Mouse (Mus musculus) urinary bladder, postnatal 4 days (tissue): ENCODE measurements around the gene Ppp4r3a.
"Not testable (repeated sequence)": the region's sequence is repeated elsewhere in the genome, so short reads cannot be mapped to it uniquely, and the experiment has no call there.

Experiments
- DNase-seq, 2 experiments: peaks; one replicate each; pipeline ENCODE4 v3.0.0; 2021 to 2022; ENCODE audit warnings: low spot score in 2 of 2

The Ppp4r3a gene

DNA sequence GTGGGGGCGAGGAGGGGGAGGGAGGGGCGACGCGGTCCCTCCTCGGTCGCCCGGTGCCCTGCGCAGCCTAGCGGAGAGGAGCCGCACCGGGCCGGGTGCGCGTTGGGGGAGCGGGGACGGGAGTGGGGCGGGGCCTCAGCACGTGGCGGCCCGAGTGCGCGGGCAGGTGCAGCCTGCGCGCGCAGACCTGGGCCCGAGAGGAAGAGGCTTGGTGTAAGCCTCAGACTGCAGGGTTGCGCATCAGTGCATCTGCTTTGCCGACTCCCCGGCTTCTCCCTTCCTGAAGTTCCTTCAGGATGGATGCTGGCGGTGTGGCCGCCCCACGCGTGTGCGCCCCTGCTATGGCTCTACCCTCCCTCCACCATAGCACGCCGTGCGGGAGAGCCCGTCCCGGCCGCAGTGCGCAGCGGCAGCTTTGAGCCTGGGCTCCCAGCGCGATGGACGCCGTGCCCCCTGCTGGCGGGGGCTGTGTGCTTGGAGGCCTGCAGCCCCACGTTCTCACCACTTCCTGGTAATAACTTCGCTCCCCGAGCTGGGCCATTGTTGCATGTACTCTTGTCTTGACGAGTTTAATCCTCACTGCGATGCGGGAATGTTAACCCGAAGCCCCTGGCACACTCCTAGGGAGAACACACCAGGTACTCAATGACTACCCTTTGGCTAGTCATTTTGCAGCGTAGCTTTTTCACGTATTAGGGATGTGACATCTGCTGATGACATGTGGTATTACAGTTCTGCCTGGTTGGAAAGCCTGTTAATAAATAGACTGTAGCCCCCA lies 54.4 kb downstream of the Ppp4r3a start, which contains the start of gene Ccdc88c:
TSS of gene Ccdc88c (minus strand) at position 103 of the 778 bp plus-strand sequence.
- peak; percentile 73 to 79 for DNase-seq

- no peak for DNase-seq
Measured at GRCm38 (mm10) chr12:101028247-101028953, 55.1 kb downstream of the Ppp4r3a start.

- DNase-seq = no peak
Measured at GRCm38 (mm10) chr12:101027451-101028246, 55.9 kb downstream of the Ppp4r3a start.

- no peak for DNase-seq
Measured at GRCm38 (mm10) chr12:101026946-101027345, 56.6 kb downstream of the Ppp4r3a start.

DNA sequence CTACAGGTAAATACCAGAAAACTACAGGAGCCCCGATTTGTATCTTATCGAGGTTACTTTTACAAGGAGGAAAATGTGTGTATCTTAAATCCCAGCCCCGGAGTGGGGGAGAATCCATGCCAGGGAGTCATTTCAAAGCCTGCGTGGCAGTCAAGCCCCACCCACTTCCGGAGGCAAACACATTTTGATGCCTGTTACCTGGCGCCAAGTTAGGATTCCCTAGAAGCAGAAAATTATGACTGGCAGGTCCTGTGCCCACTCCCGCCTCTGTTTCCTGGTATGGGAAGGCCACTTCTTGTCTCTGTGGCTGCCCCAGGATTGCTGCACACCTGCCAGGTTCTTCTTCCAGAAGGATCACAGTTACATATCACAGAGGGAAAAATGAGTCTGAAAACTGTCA lies 57.0 kb downstream of the Ppp4r3a start:
- DNase-seq = no peak

GRCm38 (mm10) chr12:101026025-101026424 lies 57.5 kb downstream of the Ppp4r3a start:
- DNase-seq = peak in 1 of 2 experiments; percentile 32

GRCm38 (mm10) chr12:101025379-101025778 lies 58.1 kb downstream of the Ppp4r3a start:
- peak in 1 of 2 experiments; percentile 55 for DNase-seq

DNA sequence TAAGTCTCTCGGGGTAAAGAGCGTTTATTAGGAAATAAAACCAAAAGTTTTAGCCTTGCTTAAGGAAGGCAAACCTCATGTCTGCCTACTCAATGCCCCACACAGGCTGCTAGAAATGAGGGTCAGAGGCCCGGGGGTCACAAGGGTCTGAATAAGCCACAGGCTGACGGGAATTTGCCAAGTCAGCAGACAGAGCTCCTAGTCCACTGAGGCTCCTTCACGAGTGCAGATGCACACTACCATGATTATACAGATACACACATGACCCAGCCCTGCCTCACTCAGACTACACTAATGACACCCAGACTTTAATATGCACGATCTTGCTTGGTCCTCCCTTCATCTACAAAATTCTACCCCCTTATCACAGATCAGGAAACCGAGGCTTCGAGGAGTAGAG lies 58.7 kb downstream of the Ppp4r3a start:
- peak in 1 of 2 experiments; percentile 33 for DNase-seq

DNA sequence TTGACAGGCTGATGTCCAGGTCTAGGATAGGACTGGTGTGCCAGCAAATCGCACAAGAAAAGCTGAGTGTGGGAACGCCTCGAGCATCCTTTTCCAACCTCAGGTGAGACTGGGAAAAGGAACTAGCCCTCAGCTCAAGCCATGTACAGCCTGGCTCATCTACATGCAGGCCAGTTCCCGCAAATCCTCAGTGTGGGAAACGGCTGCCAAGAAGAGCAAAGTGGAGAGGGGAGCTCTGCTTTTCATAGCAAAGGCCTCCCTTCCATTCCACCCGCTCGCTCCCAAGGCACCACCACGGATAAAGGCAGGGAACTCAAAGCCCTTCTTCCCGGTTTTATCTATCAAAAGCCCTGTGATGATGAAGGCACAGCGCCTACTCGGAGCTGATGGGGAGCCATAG lies 60.4 kb downstream of the Ppp4r3a start:
- DNase-seq = peak in 1 of 2 experiments; percentile 44

DNA sequence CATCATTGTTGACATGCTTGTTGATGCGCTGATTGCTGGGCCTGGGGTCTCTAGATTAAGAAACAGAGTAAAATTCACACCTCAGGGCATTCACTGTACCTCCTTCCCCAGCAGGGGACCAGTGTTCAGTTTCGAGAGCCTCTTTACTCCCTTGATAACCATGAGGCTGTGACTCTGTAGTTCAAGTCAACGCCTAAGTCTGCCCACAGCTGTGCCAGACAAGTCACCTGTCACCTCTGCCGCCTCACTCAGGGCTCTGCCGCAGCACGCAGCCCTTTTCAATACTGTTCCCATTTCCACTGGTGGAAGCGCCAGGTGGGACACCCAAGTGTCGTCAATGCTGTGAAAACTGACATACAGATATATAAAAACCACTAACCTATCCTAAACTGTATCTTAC lies 61.1 kb downstream of the Ppp4r3a start:
- DNase-seq = no peak

GRCm38 (mm10) chr12:101021484-101022226 lies 61.8 kb downstream of the Ppp4r3a start:
- DNase-seq = no peak

DNA sequence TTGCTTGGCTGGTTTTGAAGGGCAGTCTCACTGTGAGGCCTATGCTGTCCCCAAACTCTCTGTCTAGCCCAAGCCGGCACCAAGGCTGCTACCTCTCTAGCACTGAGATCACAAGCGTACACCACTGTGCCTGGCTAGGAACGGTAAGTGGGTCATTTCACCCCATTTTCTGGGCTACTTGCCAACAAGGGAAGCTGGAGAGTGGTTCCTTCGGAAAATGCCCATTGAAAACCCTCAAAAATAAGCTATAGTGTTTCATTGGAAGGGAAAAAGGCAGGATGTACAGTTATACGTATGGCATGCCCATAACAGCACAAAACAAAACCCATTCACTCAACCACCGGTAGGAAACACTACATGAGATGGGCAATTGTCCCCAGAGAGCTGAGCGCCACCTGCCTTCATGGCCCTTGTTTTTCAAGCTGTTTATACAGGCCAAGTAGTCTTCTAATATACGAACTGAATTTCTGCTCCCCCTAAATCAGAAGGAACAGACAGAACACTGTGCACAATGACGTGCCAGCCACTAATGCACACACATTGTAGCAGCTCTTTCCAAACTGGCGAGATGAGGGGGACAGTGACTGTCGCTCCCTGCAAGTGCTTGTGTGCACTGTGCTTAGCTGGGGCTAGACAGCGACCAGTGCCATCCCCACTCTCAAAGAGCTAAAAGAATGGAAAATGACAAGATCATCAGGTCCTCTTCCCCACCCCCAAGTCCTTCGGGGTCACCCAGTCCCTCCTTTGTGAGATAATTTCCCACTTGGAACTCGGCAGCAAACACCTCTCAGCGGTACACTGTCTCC lies 63.1 kb downstream of the Ppp4r3a start:
- DNase-seq = no peak

GRCm38 (mm10) chr12:101019443-101019842 lies 64.1 kb downstream of the Ppp4r3a start:
- no peak for DNase-seq

DNA sequence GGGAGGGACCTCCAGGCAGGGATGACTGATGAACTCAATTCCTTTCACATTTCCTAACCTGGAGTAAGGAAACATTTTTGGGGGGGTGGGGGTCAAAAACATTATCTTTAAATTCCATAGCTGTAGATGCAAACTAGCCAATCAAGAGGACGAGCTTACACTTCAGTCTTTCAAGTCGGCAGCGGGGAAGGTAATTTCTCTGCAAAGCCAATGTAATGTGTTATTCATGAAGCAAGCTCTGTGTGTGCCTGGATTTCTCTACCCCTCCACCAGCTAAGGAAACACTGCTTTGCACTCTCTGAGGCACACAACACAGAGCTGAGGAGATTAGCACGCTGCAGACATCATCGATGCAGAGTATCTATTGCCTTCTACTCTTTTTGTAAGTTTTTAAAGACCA lies 64.5 kb downstream of the Ppp4r3a start:
- DNase-seq = no peak

- DNase-seq = no peak
Measured at GRCm38 (mm10) chr12:101017971-101018371, 65.5 kb downstream of the Ppp4r3a start.

DNA sequence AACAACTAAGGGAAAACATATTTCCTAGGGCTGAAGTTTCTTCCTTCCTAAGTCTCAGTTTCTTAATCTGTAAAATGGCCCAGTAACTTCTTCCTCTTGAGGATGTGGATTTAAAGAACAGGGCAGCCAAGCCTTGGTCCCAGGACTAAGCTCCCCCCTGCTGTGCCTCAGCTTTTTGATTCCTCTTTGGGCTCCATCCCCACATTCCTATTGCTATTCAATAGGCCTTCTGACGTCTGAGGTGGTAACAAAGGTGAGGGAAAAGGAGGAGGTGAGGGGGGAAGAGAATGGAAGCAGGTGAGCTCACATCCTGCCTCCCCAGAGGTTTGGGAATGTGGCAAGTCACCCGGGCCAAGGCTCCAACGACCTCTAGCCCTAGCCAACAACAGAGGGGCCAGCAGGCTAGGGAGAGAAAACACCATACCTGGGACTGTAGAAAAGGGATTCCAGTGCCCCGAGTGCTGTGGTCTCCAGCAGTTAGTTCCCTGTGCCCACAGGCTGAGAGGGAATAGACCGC lies 67.0 kb downstream of the Ppp4r3a start:
- no peak for DNase-seq

DNA sequence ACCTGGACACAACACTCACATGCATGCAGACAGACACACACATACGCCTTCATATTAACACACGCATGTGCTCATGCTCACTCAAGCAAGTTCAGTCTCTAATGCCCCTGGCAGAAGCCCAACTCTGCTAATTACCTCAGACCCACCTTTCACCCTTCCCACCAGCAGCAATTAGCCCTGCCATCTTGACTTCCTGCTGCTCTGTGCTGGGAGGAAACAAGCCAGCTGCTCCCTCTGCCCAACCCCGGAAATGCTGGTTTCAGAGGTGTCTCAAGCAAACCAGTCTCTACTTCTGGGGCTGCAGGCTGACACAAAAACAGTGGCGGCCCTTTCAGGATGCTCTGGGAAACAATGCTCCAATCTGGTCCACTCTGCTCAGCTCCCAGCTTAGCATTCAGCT lies 67.6 kb downstream of the Ppp4r3a start:
- DNase-seq = no peak

DNA sequence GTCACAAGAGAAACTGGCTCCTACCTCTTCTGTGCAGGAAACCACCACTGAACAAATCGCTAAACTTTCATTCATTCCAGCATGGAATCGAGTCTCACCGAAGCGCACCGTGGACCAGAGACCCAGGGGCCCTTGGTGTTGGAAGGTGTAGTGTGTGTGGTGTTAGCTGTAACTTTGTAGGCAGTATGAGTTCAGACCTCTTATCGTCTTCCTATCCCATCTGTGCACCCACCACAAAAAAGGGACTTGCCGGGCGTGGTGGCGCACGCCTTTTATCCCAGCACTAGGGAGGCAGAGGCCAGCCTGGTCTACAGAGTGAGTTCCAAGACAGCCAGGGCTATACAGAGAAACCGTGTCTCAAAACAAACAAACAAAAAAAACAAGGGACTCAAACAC lies 68.3 kb downstream of the Ppp4r3a start:
- DNase-seq = no peak

GRCm38 (mm10) chr12:101014549-101015164 lies 68.8 kb downstream of the Ppp4r3a start:
- no peak for DNase-seq

DNA sequence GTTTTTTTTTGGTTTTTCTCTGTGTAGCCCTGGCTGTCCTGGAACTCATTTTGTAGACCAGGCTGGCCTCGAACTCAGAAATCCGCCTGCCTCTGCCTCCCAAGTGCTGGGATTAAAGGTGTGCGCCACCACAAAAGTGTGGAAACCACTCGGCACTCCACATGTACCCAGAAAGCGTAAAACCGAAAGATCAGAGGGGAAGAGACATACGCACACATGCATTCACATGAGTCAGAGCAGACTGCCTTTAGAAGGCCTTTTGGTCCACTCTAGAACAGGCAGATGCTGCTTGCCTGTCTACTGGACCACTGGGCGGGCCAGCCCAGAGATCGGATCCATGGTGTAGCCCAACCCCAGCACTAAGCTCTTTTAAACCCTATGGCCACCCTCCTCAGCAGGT lies 69.8 kb downstream of the Ppp4r3a start:
- not testable (repeated sequence) for DNase-seq
